Mouse (Mus musculus) hindbrain, postnatal 0 days (tissue): ENCODE data around the gene Lrrc74a. TPM values are rescaled to one million over a fixed set of nuclear protein-coding genes. Genes with fewer than 3 reads are reported as not detected.
A peak's percentile ranks its signal among the peaks of the same experiment; 100 is the strongest.

ENCODE experiments used
- ATAC-seq: fragments of 200-750 bp; cut with Nextera tagmentation; 2 replicates; pipeline ENCODE4 v1.8.0; 2017; ENCODE audit warnings: mild to moderate bottlenecking, moderate TSS enrichment, moderate library complexity
- DNase-seq: peaks from one replicate; pipeline ENCODE4 v3.0.0-alpha.2; 2015; ENCODE audit warnings: low spot score
- H3K27ac ChIP-seq: fragments of 300-500 bp; sonication (generic); 2 replicates; pipeline ENCODE4 v1.5.1; 2014; ENCODE audit warnings: mild to moderate bottlenecking
- H3K27me3 ChIP-seq: fragments of 300-500 bp; sonication (generic); 2 replicates; pipeline ENCODE4 v1.6.1; 2014; ENCODE audit warnings: low read length, mixed read lengths; ENCODE audit not compliant: insufficient read depth
- H3K36me3 ChIP-seq: fragments of 300-500 bp; sonication (generic); 2 replicates; pipeline ENCODE4 v1.6.1; 2014; ENCODE audit warnings: low read length, mixed read lengths; ENCODE audit not compliant: insufficient read depth
- H3K4me1 ChIP-seq: fragments of 300-500 bp; sonication (generic); 2 replicates; pipeline ENCODE4 v1.6.1; 2014; ENCODE audit warnings: antibody characterized with exemption, low read length, mixed read lengths; ENCODE audit not compliant: insufficient read depth
- H3K4me2 ChIP-seq: fragments of 300-500 bp; sonication (generic); 2 replicates; pipeline ENCODE4 v1.6.1; 2014; ENCODE audit warnings: low read depth, mild to moderate bottlenecking, low read length, moderate library complexity, mixed read lengths
- H3K4me3 ChIP-seq: fragments of 300-500 bp; sonication (generic); 2 replicates; pipeline ENCODE4 v1.5.1; 2014; ENCODE audit warnings: low read length
- H3K9ac ChIP-seq: fragments of 300-500 bp; sonication (generic); replicated peaks from 2 replicates; pipeline ENCODE4 v1.6.1; 2014; ENCODE audit warnings: mild to moderate bottlenecking, low read length, moderate library complexity, mixed read lengths
- H3K9me3 ChIP-seq: fragments of 300-500 bp; sonication (generic); 2 replicates; pipeline ENCODE4 v1.6.1; 2016; ENCODE audit warnings: low read length, mixed read lengths
- CTCF ChIP-seq: IDR thresholded peaks from 2 replicates; pipeline ENCODE4 v1.5.1; 2016; ENCODE audit warnings: antibody characterized with exemption, control low read depth, low read depth
- WGBS: fragments of 180-500 bp; shearing (Covaris S2); extraction: QIAGEN DNeasy Blood & Tissue Kit; methylation state at CpG from one replicate; pipeline ENCODE4 v1.1.7; 2014; 5-methylcytosine and 5-hydroxymethylcytosine counted together
- polyA plus RNA-seq: library from polyadenylated mRNA; unstranded; fragments of >200 nt; fragmentation: Nextera tagmentation; extraction: Ambion mirVana; gene quantifications from 2 replicates; pipeline ENCODE4 v1.2.1, GENCODE M21; 2015
- total RNA-seq: library from RNA; depleted of rRNA; stranded (reverse); fragments of >200 nt; gene quantifications from 2 replicates; pipeline ENCODE4 v1.2.3, GENCODE M21; 2014

Gene Lrrc74a
- total and polyA plus RNA-seq, 2 experiments from 2014 or later, result not detected

- Histone ChIP-seq H3K9me3 (no peaks in the 10 kb centered on the region), H3K36me3 (no peaks in the 10 kb centered on the region), H3K9ac (no peak overlapping the region), H3K4me3 (no peak overlapping the region), H3K27me3 (no peaks in the 10 kb centered on the region), H3K4me2 (no peak overlapping the region), H3K27ac (no peak overlapping the region), H3K4me1 (no peaks in the 10 kb centered on the region)
- ATAC-seq (no peak), DNase-seq (no peak)
- no peak for TF ChIP-seq CTCF
- 83% methylated on average over 13 of the region's 13 CpGs for WGBS
Observed at GRCm38 (mm10) chr12:86761036-86761435, 26.9 kb downstream of the Lrrc74a start.

GRCm38 (mm10) chr12:86764060-86764459 is 29.9 kb downstream of the Lrrc74a start:
- Histone ChIP-seq H3K4me1 (no peaks in the 10 kb centered on the region), H3K36me3 (no peaks in the 10 kb centered on the region), H3K27me3 (no peaks in the 10 kb centered on the region), H3K4me2 (no peak overlapping the region), H3K9ac (no peak overlapping the region), H3K4me3 (no peak overlapping the region), H3K9me3 (no peaks in the 10 kb centered on the region), H3K27ac (no peak overlapping the region)
- TF ChIP-seq CTCF, result no peak
- 63% methylated on average over 6 of the region's 6 CpGs for WGBS
- ATAC-seq (no peak), DNase-seq (no peak)

GRCm38 (mm10) chr12:86766467-86766866 is 32.3 kb downstream of the Lrrc74a start:
- no peak for TF ChIP-seq CTCF
- Histone ChIP-seq H3K9me3 (no peaks in the 10 kb centered on the region), H3K27me3 (no peaks in the 10 kb centered on the region), H3K4me1 (no peaks in the 10 kb centered on the region), H3K4me3 (no peak overlapping the region), H3K4me2 (no peak overlapping the region), H3K27ac (no peak overlapping the region), H3K36me3 (no peaks in the 10 kb centered on the region), H3K9ac (no peak overlapping the region)
- ATAC-seq (no peak), DNase-seq (no peak)
- 84% methylated on average over 8 of the region's 8 CpGs for WGBS

GRCm38 (mm10) chr12:86767868-86768631 is 33.9 kb downstream of the Lrrc74a start:
- H3K27ac ChIP-seq, result no peak overlapping the region
- no peaks in the 10 kb centered on the region for H3K36me3 ChIP-seq
- H3K4me3 ChIP-seq, result no peak overlapping the region
- no peak overlapping the region for H3K9ac ChIP-seq
- H3K4me2 ChIP-seq, result no peak overlapping the region
- H3K9me3 ChIP-seq, result no peaks in the 10 kb centered on the region
- TF ChIP-seq CTCF, result peak; percentile 87
- DNase-seq (peak; percentile 83), ATAC-seq (no peak)
- H3K27me3 ChIP-seq, result no peaks in the 10 kb centered on the region
- no peaks in the 10 kb centered on the region for H3K4me1 ChIP-seq
- 35% methylated on average over 20 of the region's 20 CpGs for WGBS

- ATAC-seq, result no peak
- Histone ChIP-seq H3K27ac (no peak overlapping the region), H3K27me3 (no peaks in the 10 kb centered on the region), H3K9me3 (no peaks in the 10 kb centered on the region), H3K9ac (no peak overlapping the region), H3K4me2 (no peak overlapping the region), H3K4me1 (no peaks in the 10 kb centered on the region), H3K36me3 (no peaks in the 10 kb centered on the region), H3K4me3 (no peak overlapping the region)
- whole genome bisulfite sequencing, result 29% methylated on average over 4 of the region's 4 CpGs
- peak; percentile 82 for DNase-seq
- peak; percentile 94 for TF ChIP-seq CTCF
Observed at GRCm38 (mm10) chr12:86768986-86769580, 34.9 kb downstream of the Lrrc74a start.

- no peak overlapping the region for H3K4me3 ChIP-seq
- H3K9me3 ChIP-seq, result no peaks in the 10 kb centered on the region
- no peaks in the 10 kb centered on the region for H3K4me1 ChIP-seq
- H3K27ac ChIP-seq, result peak overlapping the region; percentile 49; the same call in 1 of the 2 replicates
- no peak for ATAC-seq
- no peak overlapping the region for H3K4me2 ChIP-seq
- DNase-seq, result no peak
- no peaks in the 10 kb centered on the region for H3K27me3 ChIP-seq
- no peak overlapping the region for H3K9ac ChIP-seq
- TF ChIP-seq CTCF, result no peak
- no peaks in the 10 kb centered on the region for H3K36me3 ChIP-seq
Observed at GRCm38 (mm10) chr12:86769819-86770218, 35.6 kb downstream of the Lrrc74a start.

GRCm38 (mm10) chr12:86770261-86770670 is 36.1 kb downstream of the Lrrc74a start:
- ATAC-seq, result peak; percentile 52
- H3K9me3 ChIP-seq, result no peaks in the 10 kb centered on the region
- H3K27ac ChIP-seq, result peak overlapping the region; percentile 49; the same call in 1 of the 2 replicates
- WGBS, result 6% methylated on average over 4 of the region's 4 CpGs
- H3K4me3 ChIP-seq, result no peak overlapping the region
- no peaks in the 10 kb centered on the region for H3K4me1 ChIP-seq
- no peak for TF ChIP-seq CTCF
- H3K27me3 ChIP-seq, result no peaks in the 10 kb centered on the region
- no peaks in the 10 kb centered on the region for H3K36me3 ChIP-seq
- H3K4me2 ChIP-seq, result no peak overlapping the region
- peak; percentile 69 for DNase-seq
- no peak overlapping the region for H3K9ac ChIP-seq
